Mouse (Mus musculus): Measurements from ENCODE around the gene Slc38a4. TPM values are rescaled to one million over a fixed set of nuclear protein-coding genes. Genes with fewer than 3 reads are reported as not detected.

Slc38a4 gene
- polyA plus RNA-seq, 1 experiment from 2014 or later, result 0.37 TPM

- H3K4me2 ChIP-seq (ENCODE audit: low read depth, low read length), result peak overlapping the region; percentile 66
- H3K36me3 ChIP-seq (ENCODE audit: control insufficient read depth, insufficient read depth, low read length), result no peaks in the 10 kb centered on the region
- H3K9me3 ChIP-seq (ENCODE audit: control insufficient read depth, low read length), result no peaks in the 10 kb centered on the region
- peak overlapping the region; percentile 70 for H3K27ac ChIP-seq (ENCODE audit: low read depth, low read length)
- peak overlapping the region; percentile 33 for H3K4me3 ChIP-seq (ENCODE audit: low read depth, low read length)
- H3K27me3 ChIP-seq (ENCODE audit: control insufficient read depth, insufficient read depth, low read length), result no peaks in the 10 kb centered on the region
- H3K9ac ChIP-seq (replicated peaks; ENCODE audit: low read depth, low read length), result peak overlapping the region; percentile 56
- peak; percentile 28; the same call in 1 of the 2 replicates for ATAC-seq (ENCODE audit: low read depth)
- 0 out of 2 replicates have a peak, but pooled peaks cover 6% of the 10 kb centered on the region for H3K4me1 ChIP-seq (ENCODE audit: control insufficient read depth, insufficient read depth, low read length)
- WGBS, result 38% methylated on average over 16 of the region's 16 CpGs
Measured at GRCm38 (mm10) chr15:96953938-96954238, 101.9 kb downstream of the Slc38a4 start.

- no peaks in the 10 kb centered on the region for H3K36me3 ChIP-seq (ENCODE audit: control insufficient read depth, insufficient read depth, low read length)
- 25% methylated on average over 23 of the region's 23 CpGs for WGBS
Measured at GRCm38 (mm10) chr15:96953112-96953937, 102.4 kb downstream of the Slc38a4 start.

GRCm38 (mm10) chr15:96952488-96952887, 103.3 kb downstream of the Slc38a4 start:
- H3K4me1 ChIP-seq (ENCODE audit: control insufficient read depth, insufficient read depth, low read length), result 0 out of 2 replicates have a peak, but pooled peaks cover 6% of the 10 kb centered on the region
- no peak for ATAC-seq (ENCODE audit: low read depth)
- H3K9ac ChIP-seq (replicated peaks; ENCODE audit: low read depth, low read length), result no peak overlapping the region
- no peak overlapping the region for H3K27ac ChIP-seq (ENCODE audit: low read depth, low read length)
- H3K4me2 ChIP-seq (ENCODE audit: low read depth, low read length), result no peak overlapping the region
- H3K9me3 ChIP-seq (ENCODE audit: control insufficient read depth, low read length), result no peaks in the 10 kb centered on the region
- no peaks in the 10 kb centered on the region for H3K36me3 ChIP-seq (ENCODE audit: control insufficient read depth, insufficient read depth, low read length)
- WGBS, result 47% methylated on average over 8 of the region's 8 CpGs
- no peak overlapping the region for H3K4me3 ChIP-seq (ENCODE audit: low read depth, low read length)
- H3K27me3 ChIP-seq (ENCODE audit: control insufficient read depth, insufficient read depth, low read length), result no peaks in the 10 kb centered on the region

More at GRCm38 (mm10) chr15:96953112-96953937, 102.4 kb downstream of the Slc38a4 start:
- H3K4me2 ChIP-seq (ENCODE audit: low read depth, low read length), result peak overlapping the region; percentile 66
- peak overlapping the region; percentile 56 for H3K9ac ChIP-seq (replicated peaks; ENCODE audit: low read depth, low read length)
- H3K27ac ChIP-seq (ENCODE audit: low read depth, low read length), result peak overlapping the region; percentile 70
- ATAC-seq (ENCODE audit: low read depth), result peak; percentile 87; the same call in 1 of the 2 replicates
- H3K27me3 ChIP-seq (ENCODE audit: control insufficient read depth, insufficient read depth, low read length), result no peaks in the 10 kb centered on the region
- H3K4me1 ChIP-seq (ENCODE audit: control insufficient read depth, insufficient read depth, low read length), result 0 out of 2 replicates have a peak, but pooled peaks cover 6% of the 10 kb centered on the region
- no peaks in the 10 kb centered on the region for H3K9me3 ChIP-seq (ENCODE audit: control insufficient read depth, low read length)
- peak overlapping the region; percentile 33 for H3K4me3 ChIP-seq (ENCODE audit: low read depth, low read length)

GRCm38 (mm10) chr15:96951783-96952182, 104.0 kb downstream of the Slc38a4 start:
- Histone ChIP-seq H3K27ac (ENCODE audit: low read depth, low read length) (no peak overlapping the region), H3K4me2 (ENCODE audit: low read depth, low read length) (no peak overlapping the region), H3K27me3 (ENCODE audit: control insufficient read depth, insufficient read depth, low read length) (no peaks in the 10 kb centered on the region), H3K4me3 (ENCODE audit: low read depth, low read length) (no peak overlapping the region), H3K36me3 (ENCODE audit: control insufficient read depth, insufficient read depth, low read length) (no peaks in the 10 kb centered on the region), H3K9me3 (ENCODE audit: control insufficient read depth, low read length) (no peaks in the 10 kb centered on the region), H3K9ac (replicated peaks; ENCODE audit: low read depth, low read length) (no peak overlapping the region), H3K4me1 (ENCODE audit: control insufficient read depth, insufficient read depth, low read length) (0 out of 2 replicates have a peak, but pooled peaks cover 6% of the 10 kb centered on the region)
- no peak for ATAC-seq (ENCODE audit: low read depth)
- WGBS, result 46% methylated on average over 5 of the region's 5 CpGs

- Histone ChIP-seq H3K9me3 (ENCODE audit: control insufficient read depth, low read length) (no peaks in the 10 kb centered on the region), H3K4me3 (ENCODE audit: low read depth, low read length) (no peak overlapping the region), H3K27me3 (ENCODE audit: control insufficient read depth, insufficient read depth, low read length) (no peaks in the 10 kb centered on the region), H3K4me2 (ENCODE audit: low read depth, low read length) (no peak overlapping the region), H3K27ac (ENCODE audit: low read depth, low read length) (no peak overlapping the region), H3K36me3 (ENCODE audit: control insufficient read depth, insufficient read depth, low read length) (no peaks in the 10 kb centered on the region), H3K9ac (replicated peaks; ENCODE audit: low read depth, low read length) (no peak overlapping the region), H3K4me1 (ENCODE audit: control insufficient read depth, insufficient read depth, low read length) (0 out of 2 replicates have a peak, but pooled peaks cover 6% of the 10 kb centered on the region)
- WGBS, result 75% methylated on average over 6 of the region's 6 CpGs
- ATAC-seq (ENCODE audit: low read depth), result no peak
Measured at GRCm38 (mm10) chr15:96948471-96948870, 107.3 kb downstream of the Slc38a4 start.

Other genes starting within 250 kb of the Slc38a4 start
- 5.5 and 6.7 TPM in 2 replicates for gene Pced1b, start 191.2 kb upstream of the Slc38a4 start, polyA plus RNA-seq (2014; fragmentation: Nextera tagmentation; extraction: Ambion mirVana)
- 7.3 and 8.5 TPM in 2 replicates for gene Amigo2, start 191.3 kb upstream of the Slc38a4 start, polyA plus RNA-seq (2014; fragmentation: Nextera tagmentation; extraction: Ambion mirVana)